Mouse (Mus musculus) bone marrow macrophage, adult 2 months (primary cell): ENCODE measurements around the gene 5830473C10Rik.

Experiments
- CTCF ChIP-seq: IDR thresholded peaks from 2 replicates; pipeline ENCODE4 v1.5.1; 2012; ENCODE audit warnings: low read depth, mild to moderate bottlenecking, low read length, moderate library complexity
- POLR2A ChIP-seq: IDR thresholded peaks from 2 replicates; pipeline ENCODE4 v1.6.1; 2012; ENCODE audit warnings: mild to moderate bottlenecking, low read depth, low read length, borderline replicate concordance

GRCm38 (mm10) chr5:90551191-90551590 lies 9.7 kb upstream of the 5830473C10Rik start:
- TF ChIP-seq CTCF (no peak), POLR2A (no peak)
